Mouse (Mus musculus): Measurements from ENCODE around the gene Cdk11b. TPM values are rescaled to one million over a fixed set of nuclear protein-coding genes. Genes with fewer than 3 reads are reported as not detected.

Cdk11b gene
- polyA plus RNA-seq, 1 experiment from 2014 or later: 33.5 TPM

DNA sequence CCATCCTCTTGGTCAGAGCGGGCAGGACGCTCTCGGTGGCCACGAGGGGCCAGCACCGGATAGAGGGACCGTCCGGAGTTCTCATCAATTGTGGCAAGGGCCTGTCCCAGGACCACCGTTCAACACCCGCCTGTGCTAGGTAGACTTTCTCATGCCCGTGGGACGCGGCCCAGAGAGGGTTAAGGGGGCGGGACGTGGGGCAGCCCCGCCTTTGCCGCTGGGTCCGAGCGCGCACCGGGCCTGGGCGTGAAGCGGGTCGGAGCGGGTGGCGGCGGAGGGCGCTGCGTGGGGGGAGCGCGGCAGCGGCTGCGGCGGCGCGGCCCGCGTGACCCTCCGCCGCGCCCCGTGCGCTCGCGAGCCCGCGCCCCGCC, 69.4 kb downstream of the Cdk11b start, which contains the start of gene Fndc10:
Gene Fndc10 (plus strand): TSS at position 232 of the 371 bp plus-strand sequence.
- H3K27ac ChIP-seq (replicated peaks in 1 of 2; ENCODE audit: control insufficient read depth in 1 of 2, insufficient read depth in 1 of 2, low read depth in 2 of 2, low read length in 2 of 2): no peak within 1 kb of the TSS
- no peaks in the 10 kb centered on the region for H3K9me3 ChIP-seq (ENCODE audit: control insufficient read depth, low read length)
- 0% methylated on average over 22 of the region's 47 CpGs for WGBS
- peak within 1 kb of the TSS; percentile 60 to 61 for H3K4me3 ChIP-seq (ENCODE audit: control insufficient read depth in 1 of 2, insufficient read depth in 1 of 2, low read depth in 1 of 2, low read length in 2 of 2)
- peak within 1 kb of the TSS; percentile 97 for H3K4me2 ChIP-seq (ENCODE audit: low read length)
- peak; percentile 44 for ATAC-seq (ENCODE audit: insufficient number of reproducible peaks, insufficient read depth, low FRiP score, low read depth)
- H3K9ac ChIP-seq (ENCODE audit: low read length): peak within 1 kb of the TSS; percentile 74
- peaks cover 17% of the 10 kb centered on the region; the same call in 1 of the 2 replicates for H3K27me3 ChIP-seq (ENCODE audit: control insufficient read depth, insufficient read depth, low read length)
- H3K36me3 ChIP-seq (ENCODE audit: control insufficient read depth, insufficient read depth, low read length): no peaks in the 10 kb centered on the region
- peaks cover 0 to 3% of the 10 kb centered on the region in 2 experiments; a peak in 3 of 4 replicates for H3K4me1 ChIP-seq (ENCODE audit: control insufficient read depth in 2 of 2, insufficient read depth in 2 of 2, low read length in 2 of 2)

DNA sequence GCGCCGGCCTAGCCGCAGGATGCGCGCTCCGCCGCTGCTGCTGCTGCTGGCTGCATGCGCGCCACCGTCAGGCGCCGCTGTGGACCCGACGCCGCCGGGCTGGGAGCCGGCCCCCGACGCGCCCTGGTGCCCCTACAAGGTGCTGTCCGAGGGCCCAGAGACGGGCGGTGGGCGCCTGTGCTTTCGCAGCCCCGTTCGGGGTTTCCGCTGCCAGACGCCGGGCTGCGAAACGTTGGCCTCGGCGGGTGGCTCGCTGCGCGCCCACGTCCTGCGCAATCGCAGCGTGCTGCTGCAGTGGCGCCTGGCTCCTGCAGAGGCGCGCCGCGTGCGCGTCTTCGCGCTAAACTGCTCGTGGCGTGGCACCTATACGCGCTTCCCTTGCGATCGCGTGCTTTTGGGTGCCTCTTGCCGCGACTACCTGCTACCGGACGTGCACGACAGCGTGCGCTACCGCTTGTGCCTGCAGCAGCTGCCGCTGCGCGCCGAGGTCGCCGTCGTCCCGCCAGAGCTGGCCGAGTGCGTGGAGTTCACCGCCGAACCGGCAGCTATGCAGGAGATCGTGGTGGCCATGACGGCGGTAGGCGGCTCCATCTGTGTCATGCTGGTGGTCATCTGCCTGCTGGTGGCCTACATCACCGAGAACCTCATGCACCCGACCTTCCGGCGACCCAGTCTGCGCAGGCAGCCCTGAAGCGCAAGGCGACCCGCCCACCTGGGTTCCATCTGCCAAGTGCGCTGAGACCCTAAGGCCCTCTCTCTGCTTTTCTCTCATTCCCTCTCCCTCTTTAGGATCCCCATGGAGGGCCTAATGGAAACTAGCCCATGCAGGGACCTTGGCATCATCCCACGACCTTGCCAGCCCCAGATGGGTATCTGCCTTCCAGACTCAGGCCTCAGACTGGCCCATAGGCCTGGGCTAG, 70.1 kb downstream of the Cdk11b start:
- H3K9ac ChIP-seq (ENCODE audit: low read length): peak overlapping the region; percentile 74
- ATAC-seq (ENCODE audit: insufficient number of reproducible peaks, insufficient read depth, low FRiP score, low read depth): peak; percentile 59
- H3K4me3 ChIP-seq (ENCODE audit: control insufficient read depth in 1 of 2, insufficient read depth in 1 of 2, low read depth in 1 of 2, low read length in 2 of 2): peak overlapping the region; percentile 60 to 61
- peak overlapping the region; percentile 97 for H3K4me2 ChIP-seq (ENCODE audit: low read length)
- H3K9me3 ChIP-seq (ENCODE audit: control insufficient read depth, low read length): no peaks in the 10 kb centered on the region
- 2% methylated on average over 92 of the region's 92 CpGs for WGBS
- H3K36me3 ChIP-seq (ENCODE audit: control insufficient read depth, insufficient read depth, low read length): no peaks in the 10 kb centered on the region
- no peak overlapping the region for H3K27ac ChIP-seq (replicated peaks in 1 of 2; ENCODE audit: control insufficient read depth in 1 of 2, insufficient read depth in 1 of 2, low read depth in 2 of 2, low read length in 2 of 2)
- H3K4me1 ChIP-seq (ENCODE audit: control insufficient read depth in 2 of 2, insufficient read depth in 2 of 2, low read length in 2 of 2): peaks cover 0 to 3% of the 10 kb centered on the region in 2 experiments; a peak in 3 of 4 replicates
- H3K27me3 ChIP-seq (ENCODE audit: control insufficient read depth, insufficient read depth, low read length): peaks cover 17% of the 10 kb centered on the region; the same call in 1 of the 2 replicates

DNA sequence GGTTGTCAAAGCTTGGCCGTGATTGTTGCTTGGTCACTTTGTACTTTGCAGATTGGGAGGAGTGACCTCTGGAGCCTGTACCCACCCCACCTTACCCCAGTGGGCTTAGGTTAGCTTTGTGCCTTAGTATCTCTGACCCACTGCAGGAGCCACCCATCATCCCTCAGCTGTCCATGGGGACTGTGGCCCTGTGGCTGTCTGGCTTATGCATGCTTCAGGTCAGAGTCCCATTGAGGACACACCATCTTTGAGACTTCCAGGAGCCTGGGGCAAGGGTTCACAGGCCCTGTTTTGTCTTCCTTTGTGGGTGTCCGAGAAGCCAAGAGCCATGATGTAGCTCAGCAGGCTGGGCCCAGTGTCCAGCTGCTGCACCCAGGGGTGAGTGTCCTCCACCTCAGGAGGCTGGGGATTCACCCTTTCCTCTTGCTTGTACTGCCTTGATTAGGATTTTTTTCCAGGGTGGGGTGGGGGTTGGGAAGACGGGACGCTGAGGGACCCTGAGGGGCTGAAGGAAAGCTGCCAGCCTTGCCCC, 70.9 kb downstream of the Cdk11b start:
- Histone ChIP-seq H3K4me3 (ENCODE audit: control insufficient read depth in 1 of 2, insufficient read depth in 1 of 2, low read depth in 1 of 2, low read length in 2 of 2) (no peak overlapping the region; a peak in 1 of 4 replicates), H3K4me2 (ENCODE audit: low read length) (peak overlapping the region; percentile 97; the same call in 1 of the 2 replicates), H3K36me3 (ENCODE audit: control insufficient read depth, insufficient read depth, low read length) (no peaks in the 10 kb centered on the region), H3K9me3 (ENCODE audit: control insufficient read depth, low read length) (no peaks in the 10 kb centered on the region), H3K27me3 (ENCODE audit: control insufficient read depth, insufficient read depth, low read length) (peaks cover 17% of the 10 kb centered on the region; the same call in 1 of the 2 replicates), H3K9ac (ENCODE audit: low read length) (peak overlapping the region; percentile 74; the same call in 1 of the 2 replicates), H3K4me1 (ENCODE audit: control insufficient read depth in 2 of 2, insufficient read depth in 2 of 2, low read length in 2 of 2) (peaks cover 0 to 3% of the 10 kb centered on the region in 2 experiments; a peak in 3 of 4 replicates), H3K27ac (replicated peaks in 1 of 2; ENCODE audit: control insufficient read depth in 1 of 2, insufficient read depth in 1 of 2, low read depth in 2 of 2, low read length in 2 of 2) (no peak overlapping the region)
- WGBS: 75% methylated on average over 4 of the region's 4 CpGs
- no peak for ATAC-seq (ENCODE audit: insufficient number of reproducible peaks, insufficient read depth, low FRiP score, low read depth)

DNA sequence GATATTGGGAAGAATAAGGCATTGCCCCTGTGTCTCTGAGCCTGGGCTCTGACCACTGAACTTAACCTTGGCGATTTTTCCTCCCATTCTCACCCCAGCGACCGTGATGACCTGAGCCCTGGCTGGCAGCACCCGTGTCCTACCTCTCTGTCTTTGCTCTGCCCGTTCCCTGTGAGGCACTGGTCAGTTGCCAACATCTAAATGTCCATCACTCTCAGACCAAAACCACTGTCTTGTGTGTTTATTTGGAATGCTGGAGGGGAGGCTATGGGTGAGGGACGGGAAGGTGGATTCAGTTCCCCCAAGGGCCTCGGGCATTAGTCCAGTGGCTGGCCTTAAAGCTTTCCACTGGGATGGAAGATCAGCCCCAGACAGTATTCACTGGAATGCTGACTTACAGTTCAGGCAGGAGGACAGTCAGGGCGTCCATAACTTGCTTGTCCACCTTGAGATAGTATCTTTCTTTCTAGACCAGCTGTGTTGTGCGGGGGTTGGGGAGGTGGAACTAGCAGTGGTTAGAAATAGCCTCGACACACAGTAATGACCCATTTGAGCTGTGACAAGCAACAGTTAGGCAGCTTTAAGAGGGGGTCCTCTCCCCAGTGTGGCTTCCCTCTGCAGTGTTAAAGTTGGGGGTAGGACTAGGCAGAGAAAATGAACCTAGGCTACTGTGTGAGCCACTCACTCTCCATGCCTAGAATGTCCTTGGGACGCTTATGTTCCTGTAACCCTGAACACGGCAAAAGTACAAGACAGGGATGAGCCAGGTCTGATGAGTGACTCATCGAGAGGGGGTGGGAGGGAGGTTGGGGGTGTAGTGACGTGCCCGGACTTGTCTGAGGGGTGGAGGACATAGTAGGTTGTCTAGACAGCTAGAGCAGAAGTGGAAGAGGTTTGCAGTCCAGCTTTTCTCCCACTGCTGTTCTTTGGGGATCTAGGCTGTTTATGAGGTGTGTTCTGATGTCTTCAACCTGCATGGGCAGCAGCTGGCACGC, 71.9 kb downstream of the Cdk11b start:
- Histone ChIP-seq H3K9me3 (ENCODE audit: control insufficient read depth, low read length) (no peaks in the 10 kb centered on the region), H3K4me1 (ENCODE audit: control insufficient read depth in 2 of 2, insufficient read depth in 2 of 2, low read length in 2 of 2) (peaks cover 0 to 3% of the 10 kb centered on the region in 2 experiments; a peak in 3 of 4 replicates), H3K36me3 (ENCODE audit: control insufficient read depth, insufficient read depth, low read length) (no peaks in the 10 kb centered on the region), H3K27me3 (ENCODE audit: control insufficient read depth, insufficient read depth, low read length) (peaks cover 17% of the 10 kb centered on the region; the same call in 1 of the 2 replicates), H3K4me2 (ENCODE audit: low read length) (no peak overlapping the region), H3K27ac (replicated peaks in 1 of 2; ENCODE audit: control insufficient read depth in 1 of 2, insufficient read depth in 1 of 2, low read depth in 2 of 2, low read length in 2 of 2) (no peak overlapping the region), H3K9ac (ENCODE audit: low read length) (peak overlapping the region; percentile 21; the same call in 1 of the 2 replicates), H3K4me3 (ENCODE audit: control insufficient read depth in 1 of 2, insufficient read depth in 1 of 2, low read depth in 1 of 2, low read length in 2 of 2) (no peak overlapping the region)
- ATAC-seq (ENCODE audit: insufficient number of reproducible peaks, insufficient read depth, low FRiP score, low read depth): no peak
- 61% methylated on average over 16 of the region's 16 CpGs for WGBS

Other genes starting within 250 kb of the Cdk11b start
- gene Gabrd, start 226.7 kb upstream of the Cdk11b start, polyA plus RNA-seq (2014; fragmentation: Nextera tagmentation; extraction: Ambion mirVana): not detected in 2 replicates
- gene Cfap74, start 215.7 kb upstream of the Cdk11b start, polyA plus RNA-seq (2014; fragmentation: Nextera tagmentation; extraction: Ambion mirVana): 0.63 and 0.86 TPM in 2 replicates
- gene Tmem52, start 155.7 kb upstream of the Cdk11b start, polyA plus RNA-seq (2014; fragmentation: Nextera tagmentation; extraction: Ambion mirVana): not detected in 2 replicates
- 375 and 396 TPM in 2 replicates for gene Gnb1, start 133.5 kb upstream of the Cdk11b start, polyA plus RNA-seq (2014; fragmentation: Nextera tagmentation; extraction: Ambion mirVana)
- gene Nadk, start 62.5 kb upstream of the Cdk11b start, polyA plus RNA-seq (2014; fragmentation: Nextera tagmentation; extraction: Ambion mirVana): 49.9 and 51.4 TPM in 2 replicates
- 7.7 and 8.5 TPM in 2 replicates for gene Slc35e2, start 23.4 kb upstream of the Cdk11b start, polyA plus RNA-seq (2014; fragmentation: Nextera tagmentation; extraction: Ambion mirVana)
- gene Gm10563, start 20.6 kb downstream of the Cdk11b start, polyA plus RNA-seq (2014; fragmentation: Nextera tagmentation; extraction: Ambion mirVana): not detected in 2 replicates
- gene Mmp23, start 28.5 kb downstream of the Cdk11b start, polyA plus RNA-seq (2014; fragmentation: Nextera tagmentation; extraction: Ambion mirVana): 63.1 and 67.1 TPM in 2 replicates
- gene Mib2, start 44.3 kb downstream of the Cdk11b start, polyA plus RNA-seq (2014; fragmentation: Nextera tagmentation; extraction: Ambion mirVana): 12.5 and 15.3 TPM in 2 replicates
- gene Fndc10, start 69.5 kb downstream of the Cdk11b start, polyA plus RNA-seq (2014; fragmentation: Nextera tagmentation; extraction: Ambion mirVana): 1.9 and 2.4 TPM in 2 replicates
- 113 and 115 TPM in 2 replicates for gene Ssu72, start 79.9 kb downstream of the Cdk11b start, polyA plus RNA-seq (2014; fragmentation: Nextera tagmentation; extraction: Ambion mirVana)
- gene Tmem240, start 109.9 kb downstream of the Cdk11b start, polyA plus RNA-seq (2014; fragmentation: Nextera tagmentation; extraction: Ambion mirVana): 0.23 and 0.28 TPM in 2 replicates
- 89.0 and 95.2 TPM in 2 replicates for gene Atad3a, start 136.2 kb downstream of the Cdk11b start, polyA plus RNA-seq (2014; fragmentation: Nextera tagmentation; extraction: Ambion mirVana)
- 4.5 and 4.9 TPM in 2 replicates for gene Vwa1, start 149.8 kb downstream of the Cdk11b start, polyA plus RNA-seq (2014; fragmentation: Nextera tagmentation; extraction: Ambion mirVana)
- gene Tmem88b, start 161.0 kb downstream of the Cdk11b start, polyA plus RNA-seq (2014; fragmentation: Nextera tagmentation; extraction: Ambion mirVana): 2.4 and 2.5 TPM in 2 replicates
- not detected in 2 replicates for gene Ankrd65, start 165.6 kb downstream of the Cdk11b start, polyA plus RNA-seq (2014; fragmentation: Nextera tagmentation; extraction: Ambion mirVana)
- 146 and 160 TPM in 2 replicates for gene Mrpl20, start 178.0 kb downstream of the Cdk11b start, polyA plus RNA-seq (2014; fragmentation: Nextera tagmentation; extraction: Ambion mirVana)
- 120 and 126 TPM in 2 replicates for gene Ccnl2, start 187.6 kb downstream of the Cdk11b start, polyA plus RNA-seq (2014; fragmentation: Nextera tagmentation; extraction: Ambion mirVana)
- gene Aurkaip1, start 206.4 kb downstream of the Cdk11b start, polyA plus RNA-seq (2014; fragmentation: Nextera tagmentation; extraction: Ambion mirVana): 112 and 118 TPM in 2 replicates
- 55.5 and 75.6 TPM in 2 replicates for gene Mxra8, start 214.8 kb downstream of the Cdk11b start, polyA plus RNA-seq (2014; fragmentation: Nextera tagmentation; extraction: Ambion mirVana)
- gene Dvl1, start 222.5 kb downstream of the Cdk11b start, polyA plus RNA-seq (2014; fragmentation: Nextera tagmentation; extraction: Ambion mirVana): 9.1 and 10.9 TPM in 2 replicates
- gene Tas1r3, start 238.5 kb downstream of the Cdk11b start, polyA plus RNA-seq (2014; fragmentation: Nextera tagmentation; extraction: Ambion mirVana): 0.09 and 0.12 TPM in 2 replicates
- 10.9 and 11.0 TPM in 2 replicates for gene Cptp, start 244.6 kb downstream of the Cdk11b start, polyA plus RNA-seq (2014; fragmentation: Nextera tagmentation; extraction: Ambion mirVana)
- gene Ints11, start 244.7 kb downstream of the Cdk11b start, polyA plus RNA-seq (2014; fragmentation: Nextera tagmentation; extraction: Ambion mirVana): 36.0 and 38.5 TPM in 2 replicates